Mouse (Mus musculus) forebrain, postnatal 0 days (tissue): ENCODE results near the gene Slc38a11. TPM values are rescaled to one million over a fixed set of nuclear protein-coding genes. Genes with fewer than 3 reads are reported as not detected.

Source experiments
- ATAC-seq: fragments of 200-750 bp; cut with Nextera tagmentation; 2 replicates; pipeline ENCODE4 v1.8.0; 2017; ENCODE audit warnings: mild to moderate bottlenecking, moderate library complexity
- DNase-seq: peaks from one replicate; pipeline ENCODE4 v3.0.0-alpha.2; 2015
- H3K27ac ChIP-seq: fragments of 300-500 bp; sonication (generic); 2 replicates; pipeline ENCODE4 v1.5.1; 2014; ENCODE audit warnings: low read depth, mild to moderate bottlenecking, antibody characterized with exemption, low read length, moderate library complexity, mixed read lengths
- H3K27me3 ChIP-seq: fragments of 300-500 bp; sonication (generic); 2 replicates; pipeline ENCODE4 v1.6.1; 2014; ENCODE audit warnings: mild to moderate bottlenecking, low read length, mixed read lengths; ENCODE audit not compliant: insufficient read depth
- H3K36me3 ChIP-seq: fragments of 300-500 bp; sonication (generic); 2 replicates; pipeline ENCODE4 v1.6.1; 2014; ENCODE audit warnings: mild to moderate bottlenecking, moderate library complexity; ENCODE audit not compliant: insufficient read depth
- H3K4me1 ChIP-seq: fragments of 300-500 bp; sonication (generic); 2 replicates; pipeline ENCODE4 v1.6.1; 2014; ENCODE audit warnings: antibody characterized with exemption; ENCODE audit not compliant: insufficient read depth
- H3K4me2 ChIP-seq: fragments of 300-500 bp; sonication (generic); 2 replicates; pipeline ENCODE4 v1.6.1; 2014; ENCODE audit warnings: low read depth, mild to moderate bottlenecking, moderate library complexity
- H3K4me3 ChIP-seq: fragments of 300-500 bp; sonication (generic); 2 replicates; pipeline ENCODE4 v1.5.1; 2014; ENCODE audit warnings: low read depth, low read length, mixed read lengths
- H3K9ac ChIP-seq: fragments of 300-500 bp; sonication (generic); 2 replicates; pipeline ENCODE4 v1.6.1; 2014; ENCODE audit warnings: mild to moderate bottlenecking
- H3K9me3 ChIP-seq: fragments of 300-500 bp; sonication (generic); 2 replicates; pipeline ENCODE4 v1.6.1; 2016; ENCODE audit warnings: low read length
- CTCF ChIP-seq: sonication (generic); IDR thresholded peaks from 2 replicates; pipeline ENCODE4 v1.5.1; 2016; ENCODE audit warnings: antibody characterized with exemption, control low read depth, low read depth
- WGBS: fragments of 180-500 bp; shearing (Covaris S2); extraction: QIAGEN DNeasy Blood & Tissue Kit; methylation state at CpG from one replicate; pipeline ENCODE4 v1.1.7; 2014; 5-methylcytosine and 5-hydroxymethylcytosine counted together
- polyA plus RNA-seq: library from polyadenylated mRNA; unstranded; fragments of >200 nt; fragmentation: Nextera tagmentation; extraction: Ambion mirVana; gene quantifications from 2 replicates; pipeline ENCODE4 v1.2.1, GENCODE M21; 2015
- total RNA-seq: library from RNA; depleted of rRNA; stranded (reverse); fragments of >200 nt; gene quantifications from 2 replicates; pipeline ENCODE4 v1.2.3, GENCODE M21; 2014

Slc38a11 gene
- total and polyA plus RNA-seq, 2 experiments from 2014 or later, result 0.92 to 4.1 TPM

GRCm38 (mm10) chr2:65334091-65334490 is 29.7 kb downstream of the Slc38a11 start:
- no peak overlapping the region for H3K9ac ChIP-seq
- no peak overlapping the region for H3K27ac ChIP-seq
- 76% methylated on average over 9 of the region's 9 CpGs for WGBS

GRCm38 (mm10) chr2:65331321-65331720 is 32.5 kb downstream of the Slc38a11 start:
- H3K36me3 ChIP-seq, result no peaks in the 10 kb centered on the region
- H3K27ac ChIP-seq, result no peak overlapping the region
- H3K4me2 ChIP-seq, result no peak overlapping the region
- no peak overlapping the region for H3K9ac ChIP-seq
- DNase-seq (no peak), ATAC-seq (no peak)
- H3K4me3 ChIP-seq, result no peak overlapping the region
- no peaks in the 10 kb centered on the region for H3K27me3 ChIP-seq
- TF ChIP-seq CTCF, result peak; percentile 52
- WGBS, result 60% methylated on average over 2 of the region's 2 CpGs
- H3K4me1 ChIP-seq, result no peaks in the 10 kb centered on the region
- no peaks in the 10 kb centered on the region for H3K9me3 ChIP-seq

More at GRCm38 (mm10) chr2:65334091-65334490, 29.7 kb downstream of the Slc38a11 start:
- no peaks in the 10 kb centered on the region for H3K36me3 ChIP-seq
- H3K27me3 ChIP-seq, result no peaks in the 10 kb centered on the region
- H3K9me3 ChIP-seq, result no peaks in the 10 kb centered on the region
- no peaks in the 10 kb centered on the region for H3K4me1 ChIP-seq
- DNase-seq (no peak), ATAC-seq (no peak)
- TF ChIP-seq CTCF, result no peak
- H3K4me2 ChIP-seq, result no peak overlapping the region
- no peak overlapping the region for H3K4me3 ChIP-seq

DNA sequence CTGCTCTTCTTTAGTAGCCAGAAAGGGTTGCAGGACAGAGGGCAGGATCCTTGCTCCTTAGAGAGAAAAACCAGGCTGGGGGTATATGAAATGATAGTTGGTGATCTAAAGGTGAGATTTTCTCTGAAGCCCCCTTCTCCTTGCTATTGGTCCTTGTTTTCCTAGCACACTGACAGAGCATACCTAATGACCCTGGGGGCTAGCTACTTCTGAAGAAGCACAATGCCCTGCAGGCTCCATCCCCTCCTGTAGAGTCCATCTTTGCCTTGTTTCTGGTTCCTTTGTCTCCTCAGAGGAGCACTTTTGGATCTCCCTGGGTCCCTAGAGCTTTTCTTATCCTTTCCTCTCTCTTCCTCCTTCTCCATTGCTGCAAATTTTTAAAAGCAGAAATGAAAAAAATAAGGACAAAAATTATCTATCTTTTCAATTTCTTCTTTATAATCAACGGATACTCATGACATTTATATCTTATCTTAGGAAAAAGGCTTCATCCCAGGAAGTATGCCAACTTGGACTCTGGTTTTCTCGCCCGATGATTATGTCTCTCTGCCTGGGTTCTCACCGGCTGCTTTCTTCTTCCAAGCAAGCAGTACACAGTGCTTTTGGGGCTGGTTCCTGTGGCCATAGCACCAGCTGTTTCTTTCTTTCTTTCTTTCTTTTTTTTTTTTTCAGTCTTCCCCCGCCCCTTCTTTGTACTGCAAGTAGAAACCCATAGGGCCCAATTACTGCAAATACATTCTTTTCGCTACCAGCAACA is 41.7 kb downstream of the Slc38a11 start:
- H3K27me3 ChIP-seq, result no peaks in the 10 kb centered on the region
- 23% methylated on average over 6 of the region's 6 CpGs for WGBS
- no peak for TF ChIP-seq CTCF
- ATAC-seq (no peak), DNase-seq (no peak)
- H3K27ac ChIP-seq, result no peak overlapping the region
- H3K9me3 ChIP-seq, result no peaks in the 10 kb centered on the region
- no peak overlapping the region for H3K9ac ChIP-seq
- H3K36me3 ChIP-seq, result no peaks in the 10 kb centered on the region
- no peak overlapping the region for H3K4me2 ChIP-seq
- H3K4me3 ChIP-seq, result no peak overlapping the region
- H3K4me1 ChIP-seq, result no peaks in the 10 kb centered on the region

- 34% methylated on average over 2 of the region's 2 CpGs for WGBS
- ATAC-seq (no peak), DNase-seq (no peak)
- H3K27me3 ChIP-seq, result no peaks in the 10 kb centered on the region
- H3K9me3 ChIP-seq, result no peaks in the 10 kb centered on the region
- H3K4me3 ChIP-seq, result no peak overlapping the region
- H3K9ac ChIP-seq, result no peak overlapping the region
- TF ChIP-seq CTCF, result no peak
- no peak overlapping the region for H3K4me2 ChIP-seq
- H3K4me1 ChIP-seq, result no peaks in the 10 kb centered on the region
- no peak overlapping the region for H3K27ac ChIP-seq
- no peaks in the 10 kb centered on the region for H3K36me3 ChIP-seq
Observed at GRCm38 (mm10) chr2:65320975-65321374, 42.9 kb downstream of the Slc38a11 start.

DNA sequence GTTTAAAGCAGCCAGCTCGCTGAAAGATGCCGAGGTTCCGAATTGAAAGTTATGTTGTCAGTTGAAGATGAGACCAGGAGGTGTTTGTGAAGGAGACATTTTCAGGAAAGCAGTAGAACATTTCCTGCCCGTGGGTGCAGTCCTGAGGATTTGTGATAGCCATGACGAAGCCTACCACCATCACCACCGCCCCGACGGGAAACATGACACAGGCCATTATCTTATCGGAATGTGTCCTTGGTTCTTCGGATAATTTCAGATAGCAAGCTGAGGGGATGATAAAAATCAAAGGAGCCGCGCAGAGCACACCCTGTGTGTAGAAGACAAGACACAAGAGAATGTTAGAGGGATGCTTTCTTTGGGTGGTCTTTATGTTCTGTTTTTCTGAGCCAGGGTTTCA is 47.1 kb downstream of the Slc38a11 start:
- no peak for ATAC-seq
- Histone ChIP-seq H3K27me3 (no peaks in the 10 kb centered on the region), H3K9ac (no peak overlapping the region), H3K36me3 (no peaks in the 10 kb centered on the region), H3K27ac (no peak overlapping the region), H3K4me3 (no peak overlapping the region), H3K4me2 (no peak overlapping the region), H3K4me1 (no peaks in the 10 kb centered on the region), H3K9me3 (no peaks in the 10 kb centered on the region)
- no peak for TF ChIP-seq CTCF
- WGBS, result 96% methylated on average over 12 of the region's 12 CpGs
- no peak for DNase-seq

- Histone ChIP-seq H3K27me3 (no peaks in the 10 kb centered on the region), H3K9me3 (no peaks in the 10 kb centered on the region), H3K4me2 (no peak overlapping the region), H3K36me3 (no peaks in the 10 kb centered on the region), H3K9ac (no peak overlapping the region), H3K27ac (no peak overlapping the region), H3K4me3 (no peak overlapping the region), H3K4me1 (no peaks in the 10 kb centered on the region)
- no peak for TF ChIP-seq CTCF
- 67% methylated on average over 3 of the region's 3 CpGs for WGBS
- ATAC-seq, result no peak
- DNase-seq, result no peak
Observed at GRCm38 (mm10) chr2:65311250-65311649, 52.6 kb downstream of the Slc38a11 start.

GRCm38 (mm10) chr2:65296541-65296940 is 67.3 kb downstream of the Slc38a11 start:
- WGBS, result 33% methylated on average over 2 of the region's 2 CpGs
- DNase-seq (no peak), ATAC-seq (no peak)
- no peaks in the 10 kb centered on the region for H3K27me3 ChIP-seq
- H3K9me3 ChIP-seq, result no peaks in the 10 kb centered on the region
- H3K4me3 ChIP-seq, result no peak overlapping the region
- H3K27ac ChIP-seq, result no peak overlapping the region
- no peaks in the 10 kb centered on the region for H3K4me1 ChIP-seq
- no peak for TF ChIP-seq CTCF
- H3K4me2 ChIP-seq, result no peak overlapping the region
- H3K36me3 ChIP-seq, result no peaks in the 10 kb centered on the region
- no peak overlapping the region for H3K9ac ChIP-seq
